In the genomic region with DNA sequence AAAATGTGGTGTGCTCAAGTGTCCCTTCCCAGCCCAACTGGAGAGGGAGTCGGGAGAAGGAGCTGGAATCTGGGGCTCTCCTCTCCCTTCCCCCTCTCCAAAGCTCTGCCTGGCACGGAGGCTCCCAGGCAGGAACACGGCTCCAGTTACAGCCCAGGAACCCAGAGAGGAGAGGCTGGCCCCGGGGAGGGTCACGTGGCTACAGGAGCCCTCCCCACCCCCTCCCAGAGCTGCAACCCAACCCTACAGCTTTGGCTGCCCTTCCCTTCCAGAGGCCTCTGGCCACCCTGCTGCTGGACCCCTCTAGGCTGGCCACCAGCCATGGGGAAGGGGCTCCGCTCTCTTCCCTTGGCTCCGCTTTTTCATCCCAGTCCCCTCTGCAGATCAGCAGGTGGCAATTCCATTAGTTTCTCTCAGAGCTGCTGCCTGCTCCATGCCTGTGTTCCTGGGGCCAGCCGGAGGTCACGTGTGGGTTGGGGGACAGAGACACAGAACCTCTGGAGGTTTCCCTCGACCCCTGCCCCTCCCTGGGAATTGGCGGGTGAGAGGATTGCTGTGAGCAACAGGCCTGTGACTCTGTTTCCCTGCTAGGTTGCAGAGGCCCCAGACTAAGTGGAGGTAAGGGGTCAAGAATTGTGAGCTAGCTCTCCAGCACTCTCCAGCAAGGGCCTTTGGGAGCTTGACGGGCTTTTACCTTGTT, we compare ENCODE assay signal across 8 mouse cellular contexts. TPM values are rescaled to one million over a fixed set of nuclear protein-coding genes. Genes with fewer than 3 reads are reported as not detected.
DNase-seq lines count a peak whose midpoint lies in the region; ATAC-seq and TF ChIP-seq lines count a peak whose summit lies in the region.

No protein-coding gene starts in this region.

- H3K27me3 ChIP-seq in CH12.LX (replicated peaks) = peaks cover 96% of the 10 kb centered on the region
- peaks cover 53% of the 10 kb centered on the region for H3K27me3 ChIP-seq in hindbrain, embryonic 15.5 days
- H3K27me3 ChIP-seq in neural tube, embryonic 11.5 days (ENCODE audit: control insufficient read depth, insufficient read depth, low read length) = peaks cover 46% of the 10 kb centered on the region

- H3K79me2 ChIP-seq in CH12.LX (replicated peaks; ENCODE audit: control insufficient read depth, extremely low read depth, insufficient read depth, poor library complexity, severe bottlenecking) = no peaks in the 10 kb centered on the region

- H3K9me3 ChIP-seq in CH12.LX (replicated peaks; ENCODE audit: low read length) = peaks cover 13% of the 10 kb centered on the region
- no peaks in the 10 kb centered on the region for H3K9me3 ChIP-seq in hindbrain, embryonic 15.5 days
- H3K9me3 ChIP-seq in neural tube, embryonic 11.5 days (ENCODE audit: control insufficient read depth, low read length) = no peaks in the 10 kb centered on the region

- no peak overlapping the region for H3K4me3 ChIP-seq in CH12.LX (replicated peaks in 1 of 3; ENCODE audit: low read depth in 2 of 3, low read length in 2 of 3, poor library complexity in 1 of 3)
- H3K4me3 ChIP-seq in gastrocnemius, adult 2 months = peak overlapping the region; percentile 92
- no peak overlapping the region for H3K4me3 ChIP-seq in hindbrain, embryonic 15.5 days
- H3K4me3 ChIP-seq in neural tube, embryonic 11.5 days (ENCODE audit: low read depth, low read length) = no peak overlapping the region

- peaks cover 0 to 6% of the 10 kb centered on the region in 2 experiments; a peak in 2 of 4 replicates for H3K4me1 ChIP-seq in CH12.LX (ENCODE audit: control insufficient read depth in 1 of 2, insufficient read depth in 2 of 2)
- peaks cover 61% of the 10 kb centered on the region for H3K4me1 ChIP-seq in hindbrain, embryonic 15.5 days (replicated peaks)
- H3K4me1 ChIP-seq in neural tube, embryonic 11.5 days (ENCODE audit: control insufficient read depth, insufficient read depth, low read length) = peaks cover 30% of the 10 kb centered on the region

- peak; percentile 19 for DNase-seq in adrenal gland, adult 2 months
- DNase-seq in adrenal gland, postnatal 25 days = no peak
- DNase-seq in CH12.LX (ENCODE audit: extremely low read depth) = no peak
- peak; percentile 93 for DNase-seq in gastrocnemius, adult 2 months
- peak; percentile 57 for DNase-seq in neural tube, embryonic 11.5 days (ENCODE audit: low spot score)
- DNase-seq in cerebellum, postnatal 36 days = no peak
- no peak for DNase-seq in cerebellum, postnatal 4 days (ENCODE audit: low spot score in 2 of 2)

- no peaks in the 10 kb centered on the region for H3K36me3 ChIP-seq in CH12.LX (replicated peaks in 1 of 2; ENCODE audit: control insufficient read depth in 1 of 2, insufficient read depth in 1 of 2, low read length in 1 of 2)
- H3K36me3 ChIP-seq in hindbrain, embryonic 15.5 days = no peaks in the 10 kb centered on the region
- no peaks in the 10 kb centered on the region for H3K36me3 ChIP-seq in neural tube, embryonic 11.5 days (ENCODE audit: control insufficient read depth, insufficient read depth, low read length)

- in situ Hi-C loops in CH12.LX (cut with MboI; ENCODE audit: low pct_ligation_motif_present, low pct_unique_long_range_greater_than_20kb, low sequenced_read_pairs) = no loop called here

- no peak for TF ChIP-seq POLR2A in CH12.LX (IDR thresholded peaks at IDR 0.05; ENCODE audit: low read depth, low read length)

- TF ChIP-seq EP300 in CH12.LX (IDR thresholded peaks at IDR 0.05; ENCODE audit: low read length) = no peak

- intact Hi-C loops in gastrocnemius, adult 2 months (cut with DNase I) = loop anchor here (5.0 kb wide), 2 partner anchors 38 to 58 kb away; no protein-coding TSS in a partner anchor

- 6% methylated on average over 9 of the region's 12 CpGs for WGBS in hindbrain, embryonic 15.5 days
- 9% methylated on average over 10 of the region's 12 CpGs for WGBS in neural tube, embryonic 11.5 days

- dilution Hi-C loops in CH12.LX (cut with MboI; ENCODE audit: extremely low pct_ligation_motif_present, extremely low pct_unique_long_range_greater_than_20kb, low sequenced_read_pairs) = no loop called here

- H3K9ac ChIP-seq in CH12.LX (ENCODE audit: insufficient read depth, low read depth) = no peak overlapping the region
- H3K9ac ChIP-seq in hindbrain, embryonic 15.5 days = no peak overlapping the region
- 0 out of 2 replicates have a peak overlapping the region, but pooled peaks have one; percentile 1 for H3K9ac ChIP-seq in neural tube, embryonic 11.5 days (ENCODE audit: low read length)

- no peak overlapping the region for H3K4me2 ChIP-seq in CH12.LX (ENCODE audit: insufficient read depth, low read depth, poor library complexity, severe bottlenecking)
- H3K4me2 ChIP-seq in hindbrain, embryonic 15.5 days = peak overlapping the region; percentile 94; the same call in 1 of the 2 replicates
- peak overlapping the region; percentile 19; the same call in 1 of the 2 replicates for H3K4me2 ChIP-seq in neural tube, embryonic 11.5 days (ENCODE audit: low read depth)

- no peak for TF ChIP-seq RAD21 in CH12.LX (IDR thresholded peaks at IDR 0.05; ENCODE audit: low read depth, low read length)

- no peak overlapping the region for H3K27ac ChIP-seq in CH12.LX (ENCODE audit: insufficient read depth, low read depth)
- peak overlapping the region; percentile 95 for H3K27ac ChIP-seq in gastrocnemius, adult 2 months
- H3K27ac ChIP-seq in hindbrain, embryonic 15.5 days (replicated peaks) = peak overlapping the region; percentile 56
- H3K27ac ChIP-seq in neural tube, embryonic 11.5 days (ENCODE audit: low read depth, low read length) = no peak overlapping the region

- ATAC-seq in hindbrain, embryonic 15.5 days (ENCODE audit: low FRiP score, low read depth) = no peak
- ATAC-seq in neural tube, embryonic 11.5 days (ENCODE audit: insufficient read depth, low FRiP score, low TSS enrichment) = no peak

- no peak for TF ChIP-seq CTCF in CH12.LX (conservative IDR thresholded peaks at IDR 0.05 in 1 of 2, IDR thresholded peaks at IDR 0.05 in 1 of 2; ENCODE audit: low read depth in 2 of 2, low read length in 2 of 2)
- no peak for TF ChIP-seq CTCF in gastrocnemius, adult 2 months (IDR thresholded peaks at IDR 0.05)

TF ChIP-seq in CH12.LX, 34 proteins besides CTCF, POLR2A, EP300 and RAD21:
- TF ChIP-seq UBTF (IDR thresholded peaks at IDR 0.05; ENCODE audit: low read depth, low read length) (no peak), USF1 (IDR thresholded peaks at IDR 0.05; ENCODE audit: low read depth, low read length) (peak; percentile 28), NRF1 (IDR thresholded peaks at IDR 0.05; ENCODE audit: low read depth, low read length) (no peak), KAT2A (IDR thresholded peaks at IDR 0.05; ENCODE audit: insufficient replicate concordance, low read length) (no peak), TBP (conservative IDR thresholded peaks at IDR 0.05; ENCODE audit: low read depth, low read length) (no peak), CHD2 (IDR thresholded peaks at IDR 0.05; ENCODE audit: low read length) (no peak), GABPA (IDR thresholded peaks at IDR 0.05; ENCODE audit: insufficient replicate concordance, low read depth, low read length) (no peak)

RNA-seq across cellular contexts. Expression of a gene that starts 2.5 kb away (rescaled TPM):
- 1 to 10 TPM in 1 of 2 experiments, under 1 TPM in 1; 0.58 to 2.7 TPM for total RNA-seq in adrenal gland, adult 2 months (2021)
- 2.4 and 2.6 TPM in 2 replicates for polyA plus RNA-seq in adrenal gland, adult 2 months (2012; rRNA removed)
- total RNA-seq in adrenal gland, postnatal 25 days (2021) = 1.00 and 1.1 TPM in 2 replicates
- total RNA-seq in CH12.LX (2012; rRNA removed) (not detected in 2 replicates), CH12.LX (2014; rRNA removed) (not detected in 2 replicates)
- polyA plus RNA-seq in CH12.LX (2012; ENCODE audit: insufficient read length, low read depth) = not detected in 2 replicates
- total RNA-seq in gastrocnemius, adult 2 months (2021) = 1 to 10 TPM; 7.8 to 9.7 TPM
- polyA plus RNA-seq in hindbrain, embryonic 15.5 days (2015; fragmentation: Nextera tagmentation; extraction: Ambion mirVana) = 3.5 and 4.1 TPM in 2 replicates
- polyA plus RNA-seq in neural tube, embryonic 11.5 days (2014; fragmentation: Nextera tagmentation; extraction: Ambion mirVana) = 1.6 and 2.5 TPM in 2 replicates

RNA-seq across cellular contexts. Expression of a gene that starts 18.7 kb away (rescaled TPM):
- not detected for total RNA-seq in adrenal gland, adult 2 months (2021)
- not detected in 2 replicates for polyA plus RNA-seq in adrenal gland, adult 2 months (2012; rRNA removed)
- not detected in 2 replicates for total RNA-seq in adrenal gland, postnatal 25 days (2021)
- total RNA-seq in CH12.LX (2012; rRNA removed) (not detected in 2 replicates), CH12.LX (2014; rRNA removed) (not detected in 2 replicates)
- not detected in 2 replicates for polyA plus RNA-seq in CH12.LX (2012; ENCODE audit: insufficient read length, low read depth)
- not detected for total RNA-seq in gastrocnemius, adult 2 months (2021)
- polyA plus RNA-seq in hindbrain, embryonic 15.5 days (2015; fragmentation: Nextera tagmentation; extraction: Ambion mirVana) = 0.94 and 1.5 TPM in 2 replicates
- 2.6 and 3.3 TPM in 2 replicates for polyA plus RNA-seq in neural tube, embryonic 11.5 days (2014; fragmentation: Nextera tagmentation; extraction: Ambion mirVana)

Comparison
In these comparisons a context has a peak if more than half of its experiments do, and no peak if none do; other contexts are left out.
1. DNase-seq: peak in adrenal gland, adult 2 months (single experiment), gastrocnemius, adult 2 months (single experiment) and neural tube, embryonic 11.5 days (single experiment); none in adrenal gland, postnatal 25 days (single experiment), CH12.LX (single experiment), cerebellum, postnatal 36 days (0 of 2) and cerebellum, postnatal 4 days (0 of 2).
2. H3K27ac ChIP-seq: peak in gastrocnemius, adult 2 months (single experiment) and hindbrain, embryonic 15.5 days (single experiment); none in CH12.LX (single experiment) and neural tube, embryonic 11.5 days (single experiment).